Mouse (Mus musculus) heart, postnatal 0 days (tissue): ENCODE measurements around the gene Vcpkmt. TPM values are rescaled to one million over a fixed set of nuclear protein-coding genes. Genes with fewer than 3 reads are reported as not detected.

ENCODE experiments used
- ATAC-seq: fragments of 200-750 bp; cut with Nextera tagmentation; 2 replicates; pipeline ENCODE4 v1.8.0; 2017; ENCODE audit warnings: low read depth, moderate number of reproducible peaks, moderate library complexity; ENCODE audit not compliant: insufficient read depth
- DNase-seq: peaks from one replicate; pipeline ENCODE4 v3.0.0-alpha.2; 2016; ENCODE audit warnings: low spot score
- H3K27ac ChIP-seq: fragments of 300-500 bp; sonication (generic); 2 replicates; pipeline ENCODE4 v1.5.1; 2014; ENCODE audit warnings: low read depth, mild to moderate bottlenecking
- H3K27me3 ChIP-seq: fragments of 300-500 bp; sonication (generic); 2 replicates; pipeline ENCODE4 v1.6.1; 2014; ENCODE audit warnings: low read length, mixed read lengths; ENCODE audit not compliant: control insufficient read depth, insufficient read depth
- H3K36me3 ChIP-seq: fragments of 300-500 bp; sonication (generic); replicated peaks from 2 replicates; pipeline ENCODE4 v1.6.1; 2014; ENCODE audit warnings: low read length, mixed read lengths; ENCODE audit not compliant: control insufficient read depth, insufficient read depth
- H3K4me1 ChIP-seq: fragments of 300-500 bp; sonication (generic); 2 replicates; pipeline ENCODE4 v1.6.1; 2014; ENCODE audit warnings: antibody characterized with exemption; ENCODE audit not compliant: control insufficient read depth, insufficient read depth
- H3K4me2 ChIP-seq: fragments of 300-500 bp; sonication (generic); 2 replicates; pipeline ENCODE4 v1.6.1; 2014; ENCODE audit warnings: low read depth, mild to moderate bottlenecking, low read length, moderate library complexity
- H3K4me3 ChIP-seq: fragments of 300-500 bp; sonication (generic); 2 replicates; pipeline ENCODE4 v1.5.1; 2014; ENCODE audit warnings: low read depth, low read length
- H3K9ac ChIP-seq: fragments of 300-500 bp; sonication (generic); replicated peaks from 2 replicates; pipeline ENCODE4 v1.6.1; 2014; ENCODE audit warnings: low read depth, low read length, mixed read lengths
- H3K9me3 ChIP-seq: fragments of 300-500 bp; sonication (generic); replicated peaks from 2 replicates; pipeline ENCODE4 v1.6.1; 2016; ENCODE audit warnings: low read length; ENCODE audit not compliant: control insufficient read depth
- CTCF ChIP-seq: IDR thresholded peaks from 2 replicates; pipeline ENCODE4 v1.5.1; 2016; ENCODE audit warnings: antibody characterized with exemption, control low read depth, low read depth
- EP300 ChIP-seq: IDR thresholded peaks from 2 replicates; pipeline ENCODE4 v1.6.1; 2016; ENCODE audit warnings: antibody characterized with exemption, low read depth
- WGBS: fragments of 180-500 bp; shearing (Covaris S2); extraction: QIAGEN DNeasy Blood & Tissue Kit; methylation state at CpG from one replicate; pipeline ENCODE4 v1.1.7; 2014; 5-methylcytosine and 5-hydroxymethylcytosine counted together
- polyA plus RNA-seq: library from polyadenylated mRNA; unstranded; fragments of >200 nt; fragmentation: Nextera tagmentation; extraction: Ambion mirVana; gene quantifications from 2 replicates; pipeline ENCODE4 v1.2.1, GENCODE M21; 2015
- total RNA-seq: library from RNA; depleted of rRNA; stranded (reverse); fragments of >200 nt; gene quantifications from 2 replicates; pipeline ENCODE4 v1.2.3, GENCODE M21; 2014; ENCODE audit warnings: low replicate concordance

Gene Vcpkmt
- total and polyA plus RNA-seq, 2 experiments from 2014 or later: 9.2 to 10.6 TPM

DNA sequence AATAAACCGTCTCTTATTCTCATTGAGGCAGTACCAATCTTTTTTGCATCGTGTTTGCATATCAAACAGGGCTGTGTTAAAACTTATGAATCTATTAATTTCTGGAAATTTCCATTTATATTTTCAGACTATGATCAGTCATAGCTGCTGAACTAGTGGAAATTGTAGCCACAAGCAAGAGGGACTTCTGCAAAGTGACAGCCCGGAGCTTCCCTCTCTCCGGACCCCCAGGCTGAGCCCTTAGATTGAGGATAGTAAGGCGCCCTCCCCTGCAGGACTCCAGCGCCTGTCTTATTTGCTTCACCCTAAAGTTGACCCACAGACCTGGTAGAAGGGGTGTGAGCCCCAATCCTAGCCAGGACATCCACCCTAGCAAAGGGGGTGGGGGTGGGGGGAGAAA is 37.8 kb downstream of the Vcpkmt start:
- Histone ChIP-seq H3K27me3 (no peaks in the 10 kb centered on the region), H3K4me3 (no peak overlapping the region), H3K9me3 (no peaks in the 10 kb centered on the region), H3K27ac (no peak overlapping the region), H3K4me2 (no peak overlapping the region), H3K36me3 (no peaks in the 10 kb centered on the region), H3K4me1 (no peaks in the 10 kb centered on the region), H3K9ac (no peak overlapping the region)
- WGBS: 81% methylated on average over 6 of the region's 6 CpGs
- no peak for DNase-seq
- ATAC-seq: no peak
- TF ChIP-seq CTCF (no peak), EP300 (no peak)

DNA sequence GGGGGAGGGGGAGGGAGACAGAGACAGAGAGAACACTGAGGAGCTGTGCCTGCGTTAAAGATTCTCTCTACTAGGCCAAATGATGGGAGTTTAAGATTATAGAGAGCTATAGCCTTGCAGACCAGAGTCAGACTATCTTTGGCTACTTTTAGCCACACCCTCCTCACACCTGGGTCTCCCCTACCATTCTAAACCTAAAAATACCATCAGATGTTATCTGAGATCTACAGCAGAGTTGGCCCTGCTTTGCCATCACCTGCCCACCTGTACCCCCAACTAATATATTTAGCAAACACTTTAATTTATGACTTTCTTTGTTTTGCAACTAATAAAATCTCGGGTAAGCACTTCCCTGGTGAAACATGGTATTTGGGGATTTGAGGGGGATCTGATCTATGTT is 38.3 kb downstream of the Vcpkmt start:
- WGBS: 60% methylated on average over 2 of the region's 2 CpGs

DNA sequence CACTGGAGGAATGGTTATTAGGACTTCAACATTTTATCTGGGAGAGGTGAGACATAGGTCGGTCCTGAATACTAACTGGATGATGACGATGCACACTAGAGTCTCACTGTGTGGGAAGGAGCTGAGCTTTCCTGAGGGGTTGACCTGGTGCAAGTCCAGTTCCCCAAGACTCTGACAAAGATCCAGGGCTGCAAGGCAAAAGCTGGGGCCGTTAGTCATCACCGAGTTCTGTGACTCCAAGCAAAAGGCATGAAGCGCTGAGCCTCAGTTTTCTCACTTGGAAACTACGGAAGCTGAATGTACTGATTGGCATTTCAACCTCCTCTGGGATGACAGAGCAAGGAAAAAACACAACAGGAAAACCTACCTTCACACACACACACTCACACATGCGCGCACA is 40.5 kb downstream of the Vcpkmt start:
- Histone ChIP-seq H3K27me3 (no peaks in the 10 kb centered on the region), H3K4me3 (no peak overlapping the region), H3K4me1 (peaks cover 15% of the 10 kb centered on the region), H3K4me2 (no peak overlapping the region), H3K36me3 (no peaks in the 10 kb centered on the region), H3K9me3 (no peaks in the 10 kb centered on the region), H3K27ac (no peak overlapping the region), H3K9ac (no peak overlapping the region)
- ATAC-seq (no peak), DNase-seq (no peak)
- 87% methylated on average over 8 of the region's 8 CpGs for WGBS
- no peak for TF ChIP-seq EP300
- no peak for TF ChIP-seq CTCF

More for the DNA sequence above, 38.3 kb downstream of the Vcpkmt start:
- Histone ChIP-seq H3K4me2 (no peak overlapping the region), H3K27ac (no peak overlapping the region), H3K36me3 (no peaks in the 10 kb centered on the region), H3K4me3 (no peak overlapping the region), H3K9ac (no peak overlapping the region), H3K9me3 (no peaks in the 10 kb centered on the region), H3K4me1 (no peaks in the 10 kb centered on the region), H3K27me3 (no peaks in the 10 kb centered on the region)
- ATAC-seq (no peak), DNase-seq (no peak)
- TF ChIP-seq CTCF (no peak), EP300 (no peak)

DNA sequence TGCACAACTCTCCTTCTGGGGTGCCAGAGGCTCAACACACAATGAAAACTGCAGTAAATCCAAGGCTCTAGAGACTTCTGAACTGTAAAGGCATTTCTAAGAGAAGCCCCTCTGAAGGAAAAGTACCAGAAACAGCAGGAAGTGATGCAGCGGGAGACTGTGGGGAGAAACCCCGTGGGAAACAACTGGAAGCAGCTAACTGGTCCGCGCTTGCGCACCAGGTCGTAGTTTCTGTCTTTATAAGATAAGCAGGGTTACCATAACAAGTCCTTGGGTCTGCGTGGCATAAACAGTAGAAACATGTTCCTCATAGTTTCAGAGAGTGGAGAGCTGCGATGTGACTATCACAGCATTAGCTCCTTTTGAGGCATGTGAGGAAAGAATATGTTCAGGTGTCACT is 41.2 kb downstream of the Vcpkmt start:
- Histone ChIP-seq H3K4me1 (peaks cover 22% of the 10 kb centered on the region), H3K9me3 (no peaks in the 10 kb centered on the region), H3K9ac (no peak overlapping the region), H3K27me3 (no peaks in the 10 kb centered on the region), H3K27ac (peak overlapping the region; percentile 49), H3K4me2 (no peak overlapping the region; the same call in 1 of the 2 replicates), H3K36me3 (no peaks in the 10 kb centered on the region), H3K4me3 (no peak overlapping the region)
- 51% methylated on average over 8 of the region's 8 CpGs for WGBS
- no peak for TF ChIP-seq CTCF
- TF ChIP-seq EP300: no peak
- ATAC-seq (no peak), DNase-seq (peak; percentile 55)

DNA sequence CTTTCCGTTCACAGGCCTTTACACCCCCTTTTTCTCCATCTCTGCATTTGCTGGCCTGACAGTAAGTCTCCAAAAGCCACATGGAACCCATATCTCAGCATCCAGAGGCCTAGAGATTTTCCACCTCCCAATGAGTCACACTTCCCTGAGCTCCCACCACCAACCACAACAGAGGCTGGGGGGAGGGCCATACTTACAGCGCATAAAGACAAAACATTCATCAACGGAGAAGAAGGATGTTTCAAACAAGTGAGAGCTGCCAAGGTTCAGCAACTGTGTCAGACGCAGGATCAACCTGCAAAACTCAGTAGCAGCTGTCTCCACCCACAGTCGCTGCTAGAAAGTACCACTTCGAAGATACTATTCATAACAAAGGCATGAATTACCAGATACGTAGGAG is 43.5 kb downstream of the Vcpkmt start:
- no peaks in the 10 kb centered on the region for H3K27me3 ChIP-seq
- peak overlapping the region; percentile 89 for H3K27ac ChIP-seq
- peaks cover 22% of the 10 kb centered on the region for H3K4me1 ChIP-seq
- no peak overlapping the region for H3K4me3 ChIP-seq
- TF ChIP-seq EP300 (no peak), CTCF (no peak)
- no peak overlapping the region for H3K9ac ChIP-seq
- 57% methylated on average over 7 of the region's 7 CpGs for WGBS
- DNase-seq (peak; percentile 36), ATAC-seq (no peak)
- H3K4me2 ChIP-seq: no peak overlapping the region
- no peaks in the 10 kb centered on the region for H3K9me3 ChIP-seq
- H3K36me3 ChIP-seq: no peaks in the 10 kb centered on the region

DNA sequence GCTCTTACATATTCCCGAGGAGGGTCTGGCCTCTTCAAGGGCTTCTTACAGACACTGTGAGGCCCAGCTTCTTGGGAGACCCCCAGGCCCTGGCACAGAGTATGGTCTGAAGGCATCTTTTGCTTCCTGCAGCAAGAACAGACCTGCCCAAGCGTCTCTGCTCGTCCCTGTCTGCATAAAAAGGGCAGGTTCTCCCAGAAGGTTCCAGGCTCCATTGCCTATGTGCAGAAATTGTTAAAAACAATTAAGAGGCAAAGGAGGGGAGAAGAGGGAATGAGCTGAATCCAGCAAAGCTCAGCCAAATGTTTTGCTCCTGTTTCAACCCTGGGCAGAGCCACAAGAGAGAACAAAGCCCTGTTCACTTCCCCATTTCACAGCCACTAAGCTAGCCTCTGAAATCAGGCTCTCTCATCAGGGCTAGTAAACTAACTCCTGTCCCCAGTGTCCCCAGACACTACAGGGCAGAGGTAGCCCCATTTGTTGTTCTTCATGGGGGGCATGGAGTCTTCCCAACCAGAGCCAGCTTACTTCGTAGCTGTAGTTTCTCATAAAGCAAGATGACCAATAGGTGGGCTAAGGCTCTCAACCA is 44.4 kb downstream of the Vcpkmt start:
- peak overlapping the region; percentile 29 for H3K4me3 ChIP-seq
- no peak for ATAC-seq
- 46% methylated on average over 4 of the region's 4 CpGs for WGBS

More for the DNA sequence above, 44.4 kb downstream of the Vcpkmt start:
- H3K4me1 ChIP-seq: peaks cover 22% of the 10 kb centered on the region
- TF ChIP-seq EP300: no peak
- TF ChIP-seq CTCF: no peak
- H3K27ac ChIP-seq: peak overlapping the region; percentile 89
- no peaks in the 10 kb centered on the region for H3K27me3 ChIP-seq
- DNase-seq: no peak
- peak overlapping the region; percentile 61 for H3K4me2 ChIP-seq
- H3K9ac ChIP-seq: peak overlapping the region; percentile 52
- no peaks in the 10 kb centered on the region for H3K36me3 ChIP-seq
- H3K9me3 ChIP-seq: no peaks in the 10 kb centered on the region
